Mouse (Mus musculus) C2C12 (cell line): Measurements from ENCODE around the gene Apba1.

Experiments
- CEBPB ChIP-seq: IDR thresholded peaks from one replicate; pipeline ENCODE4 v1.6.1; 2011; ENCODE audit warnings: low read depth, mild to moderate bottlenecking, control low read depth, moderate library complexity
- CTCF ChIP-seq: IDR thresholded peaks from one replicate; pipeline ENCODE4 v1.5.1; 2011; ENCODE audit not compliant: control insufficient read depth, insufficient read depth, insufficient read length
- MAX ChIP-seq: IDR thresholded peaks from one replicate; pipeline ENCODE4 v1.6.1; 2011; ENCODE audit warnings: mild to moderate bottlenecking, control low read depth
- MYOD1 ChIP-seq: IDR thresholded peaks from one replicate; pipeline ENCODE4 v1.6.1; 2011; ENCODE audit warnings: low read depth; ENCODE audit not compliant: control insufficient read depth, insufficient read length
- MYOG ChIP-seq: IDR thresholded peaks from one replicate; pipeline ENCODE4 v1.6.1; 2011; ENCODE audit not compliant: control insufficient read depth, insufficient read length; ENCODE audit errors: extremely low read depth
- USF1 ChIP-seq: IDR thresholded peaks from one replicate; pipeline ENCODE4 v1.6.1; 2011; ENCODE audit warnings: low read depth, mild to moderate bottlenecking, control low read depth, moderate library complexity

- TF ChIP-seq CTCF = no peak
- no peak for TF ChIP-seq MAX
- no peak for TF ChIP-seq USF1
- no peak for TF ChIP-seq CEBPB
- no peak for TF ChIP-seq MYOD1
- no peak for TF ChIP-seq MYOG
Observed at GRCm38 (mm10) chr19:23822497-23822896, 63.8 kb downstream of the Apba1 start.
